Mouse (Mus musculus) kidney, postnatal 25 days (tissue): Measurements from ENCODE around the gene Dglucy.
"Not testable (repeated sequence)": the region's sequence is repeated elsewhere in the genome, so short reads cannot be mapped to it uniquely, and the experiment has no call there.

Experiments used
- DNase-seq, 2 experiments: peaks; one replicate each; pipeline ENCODE4 v3.0.0; 2021; ENCODE audit warnings: mixed read lengths in 2 of 2

Dglucy gene

GRCm38 (mm10) chr12:100781428-100782120, 2.7 kb downstream of the Dglucy start:
- no peak for DNase-seq

- DNase-seq, result no peak
Observed at GRCm38 (mm10) chr12:100784152-100784551, 5.3 kb downstream of the Dglucy start.

- peak; percentile 13 to 46 for DNase-seq
Observed at GRCm38 (mm10) chr12:100785344-100785743, 6.5 kb downstream of the Dglucy start.

GRCm38 (mm10) chr12:100789981-100790550, 11.2 kb downstream of the Dglucy start:
- DNase-seq, result peak; percentile 81 to 93

GRCm38 (mm10) chr12:100791425-100791824, 12.6 kb downstream of the Dglucy start:
- no peak for DNase-seq

- peak; percentile 23 to 49 for DNase-seq
Observed at GRCm38 (mm10) chr12:100794450-100795230, 15.8 kb downstream of the Dglucy start.

- DNase-seq, result peak; percentile 35 to 69
Observed at GRCm38 (mm10) chr12:100795390-100796036, 16.7 kb downstream of the Dglucy start.

GRCm38 (mm10) chr12:100803391-100803790, 24.5 kb downstream of the Dglucy start:
- not testable (repeated sequence) for DNase-seq

- no peak for DNase-seq
Observed at GRCm38 (mm10) chr12:100807280-100807679, 28.4 kb downstream of the Dglucy start.

- DNase-seq, result no peak
Observed at GRCm38 (mm10) chr12:100808609-100809280, 29.9 kb downstream of the Dglucy start.

GRCm38 (mm10) chr12:100810542-100810941, 31.7 kb downstream of the Dglucy start:
- no peak for DNase-seq

GRCm38 (mm10) chr12:100813901-100814300, 35.0 kb downstream of the Dglucy start:
- DNase-seq, result no peak

- DNase-seq, result no peak
Observed at GRCm38 (mm10) chr12:100814671-100815070, 35.8 kb downstream of the Dglucy start.

GRCm38 (mm10) chr12:100816906-100817305, 38.0 kb downstream of the Dglucy start:
- no peak for DNase-seq

- peak in 1 of 2 experiments; percentile 55 for DNase-seq
Observed at GRCm38 (mm10) chr12:100819965-100820364, 41.1 kb downstream of the Dglucy start.

GRCm38 (mm10) chr12:100831021-100831420, 52.2 kb downstream of the Dglucy start:
- DNase-seq, result no peak

- no peak for DNase-seq
Observed at GRCm38 (mm10) chr12:100831629-100832325, 52.9 kb downstream of the Dglucy start.

GRCm38 (mm10) chr12:100837208-100837607, 58.4 kb downstream of the Dglucy start:
- DNase-seq, result no peak

- no peak for DNase-seq
Observed at GRCm38 (mm10) chr12:100839079-100839600, 60.3 kb downstream of the Dglucy start.

GRCm38 (mm10) chr12:100839926-100840325, 61.1 kb downstream of the Dglucy start:
- DNase-seq, result peak in 1 of 2 experiments; percentile 46

GRCm38 (mm10) chr12:100841211-100841792, 62.4 kb downstream of the Dglucy start:
- peak; percentile 82 to 91 for DNase-seq
